Mouse (Mus musculus) cerebellum, adult 8-10 months (tissue): Measurements from ENCODE around the gene Carmil1.
A peak's percentile ranks its signal among the peaks of the same experiment; 100 is the strongest.

Source experiments
- DNase-seq: peaks from one replicate; pipeline ENCODE4 v3.0.0; 2022

Gene Carmil1

DNA sequence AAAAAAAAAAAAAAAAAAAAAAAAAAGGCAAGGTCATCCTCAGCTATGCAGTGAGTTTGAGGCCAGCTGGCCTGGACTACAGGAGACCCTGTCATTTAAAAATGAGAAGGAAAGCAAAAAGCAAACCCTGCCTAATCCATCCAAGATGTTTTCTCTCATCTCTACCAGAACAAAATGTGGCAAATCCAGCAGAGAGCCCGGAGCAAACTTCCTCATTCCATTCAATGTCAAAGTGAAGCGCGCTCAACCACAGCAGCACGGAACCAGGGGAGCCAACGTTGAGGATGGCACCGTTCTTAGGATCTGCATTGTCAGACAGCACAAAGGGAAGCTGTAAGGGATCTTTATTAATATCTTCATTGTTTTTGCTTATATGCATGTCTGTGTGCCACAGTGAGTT lies 22.8 kb downstream of the Carmil1 start:
- DNase-seq: no peak

DNA sequence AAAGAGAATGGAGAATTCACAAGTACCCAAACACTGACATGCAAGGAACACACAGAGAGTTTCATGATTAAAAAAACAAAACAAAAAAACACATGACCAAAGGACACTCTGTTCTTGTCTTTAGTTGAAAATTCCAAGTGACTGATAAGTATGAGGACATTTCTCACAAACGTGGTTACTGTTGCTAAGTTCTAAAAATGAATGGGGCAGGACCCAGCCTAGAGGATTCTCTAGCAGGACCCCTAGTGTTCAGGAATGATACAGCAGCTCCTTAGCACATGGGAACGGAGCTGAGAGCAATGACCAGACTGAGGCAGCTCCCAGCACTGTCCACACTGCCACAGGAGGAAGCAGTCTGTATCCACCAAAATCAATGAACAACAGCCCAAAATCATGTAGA lies 26.6 kb downstream of the Carmil1 start:
- DNase-seq: no peak

DNA sequence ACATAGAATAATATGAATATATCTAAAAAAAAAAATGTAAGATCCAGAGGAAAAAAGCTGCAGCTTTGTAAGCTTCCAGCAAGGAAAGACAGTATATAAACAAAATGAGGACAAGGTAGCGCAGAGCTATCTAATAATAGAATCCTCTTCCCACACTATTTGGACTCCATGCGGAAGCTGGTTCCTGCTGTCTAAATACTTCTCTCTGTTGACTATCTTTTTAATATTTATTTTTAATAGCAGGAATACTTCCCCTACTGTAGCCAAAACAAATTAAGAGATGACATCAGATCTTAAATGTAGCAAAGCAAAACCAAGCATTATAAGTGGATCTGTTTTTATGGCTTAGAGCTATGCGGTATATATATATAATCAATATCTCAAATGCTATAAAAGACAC lies 27.0 kb downstream of the Carmil1 start:
- DNase-seq: no peak

DNA sequence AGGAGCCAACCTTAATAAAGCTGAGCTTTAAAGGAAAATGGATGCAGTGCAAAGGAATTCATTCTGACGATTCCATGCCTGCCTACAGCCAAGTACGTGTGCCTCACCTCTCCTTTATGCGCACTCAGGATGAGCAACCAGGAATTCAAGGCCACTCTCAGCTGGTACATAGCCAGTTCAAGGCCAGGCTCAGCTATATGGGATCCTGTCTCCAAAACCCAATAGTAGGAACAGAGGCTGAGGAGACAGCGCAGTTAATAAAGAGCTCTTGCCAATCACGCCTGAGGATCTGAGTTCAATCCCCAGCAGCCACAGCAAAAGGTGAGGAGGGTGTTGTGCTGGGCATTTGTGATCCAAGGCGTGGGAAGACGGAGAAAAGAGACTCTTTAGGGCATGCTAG lies 29.4 kb downstream of the Carmil1 start:
- no peak for DNase-seq

DNA sequence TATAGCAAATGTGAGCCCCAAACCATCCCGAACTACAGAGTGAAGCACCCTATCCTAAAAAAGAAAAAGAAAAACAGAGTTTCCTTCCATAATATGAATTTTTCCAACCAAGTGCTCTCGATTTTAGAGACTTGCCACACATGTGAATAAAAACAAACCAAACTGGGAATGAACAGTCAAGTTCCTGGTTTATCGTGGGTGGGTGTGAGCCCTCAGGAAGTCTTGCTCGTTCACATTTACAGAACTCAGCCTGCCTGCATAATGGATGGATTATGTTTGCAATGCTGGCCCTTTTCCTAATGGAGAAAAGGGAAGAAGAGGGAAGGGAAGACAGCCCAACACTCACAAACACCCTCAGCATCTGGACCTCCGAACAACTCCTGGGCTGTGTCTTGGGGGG lies 32.7 kb downstream of the Carmil1 start:
- DNase-seq: no peak

DNA sequence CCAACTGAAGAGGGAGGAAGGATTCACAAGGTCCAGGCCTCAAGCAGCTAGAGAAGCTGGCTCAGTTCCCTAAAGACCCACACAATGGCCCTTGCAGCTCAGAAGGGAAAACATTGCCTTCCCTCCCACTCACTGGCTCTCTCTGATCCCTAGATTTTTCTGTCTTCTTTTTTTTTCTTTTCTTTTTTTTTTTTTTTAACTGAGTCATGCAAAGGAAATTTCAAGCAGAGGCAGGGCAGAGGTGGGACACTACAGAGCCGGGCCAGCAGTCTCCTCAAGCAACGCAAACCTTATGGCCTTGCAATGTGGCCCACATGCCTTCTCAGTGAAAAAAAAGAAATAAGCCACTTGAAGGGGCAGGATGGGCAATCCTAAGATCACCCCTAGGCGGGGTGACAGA lies 33.2 kb downstream of the Carmil1 start:
- DNase-seq: no peak

DNA sequence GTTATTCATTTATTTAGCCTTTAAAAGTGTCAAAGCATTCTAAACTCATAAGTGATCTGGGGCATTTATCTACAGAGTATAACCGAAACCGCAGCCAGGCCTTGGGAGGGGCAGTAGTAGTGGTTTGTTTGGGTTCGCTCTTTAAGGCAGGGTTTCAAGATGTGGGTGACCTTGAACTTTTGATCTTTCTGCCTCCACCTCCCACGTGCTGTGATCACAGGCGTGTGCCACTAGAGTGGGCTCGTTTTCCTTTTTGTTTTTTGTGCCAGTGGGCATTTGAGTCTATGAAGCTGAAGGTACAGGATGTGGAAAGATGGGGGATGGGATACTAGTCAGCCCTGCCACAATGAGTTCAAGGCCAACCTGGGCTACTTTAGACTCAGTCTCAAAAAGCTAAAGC lies 34.3 kb downstream of the Carmil1 start:
- DNase-seq: no peak

DNA sequence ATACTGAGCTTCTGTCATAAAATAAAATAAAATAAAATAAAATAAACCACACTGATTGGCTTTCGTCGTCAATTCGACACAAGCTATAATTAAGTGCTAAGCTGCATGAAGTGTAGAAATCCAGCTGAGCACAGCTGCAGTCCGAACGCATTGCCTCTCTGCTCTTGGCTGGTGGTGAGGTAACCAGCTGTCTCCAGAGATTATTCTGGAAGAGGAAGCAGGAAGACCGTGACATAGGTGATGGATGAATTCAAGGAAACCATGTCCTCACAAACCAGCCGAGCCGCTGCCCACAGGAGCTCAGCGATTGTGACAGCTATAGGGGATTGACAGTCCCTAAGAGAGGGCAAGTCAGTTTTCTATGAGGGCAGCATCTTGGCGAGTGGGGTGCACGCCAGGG lies 36.0 kb downstream of the Carmil1 start:
- no peak for DNase-seq

DNA sequence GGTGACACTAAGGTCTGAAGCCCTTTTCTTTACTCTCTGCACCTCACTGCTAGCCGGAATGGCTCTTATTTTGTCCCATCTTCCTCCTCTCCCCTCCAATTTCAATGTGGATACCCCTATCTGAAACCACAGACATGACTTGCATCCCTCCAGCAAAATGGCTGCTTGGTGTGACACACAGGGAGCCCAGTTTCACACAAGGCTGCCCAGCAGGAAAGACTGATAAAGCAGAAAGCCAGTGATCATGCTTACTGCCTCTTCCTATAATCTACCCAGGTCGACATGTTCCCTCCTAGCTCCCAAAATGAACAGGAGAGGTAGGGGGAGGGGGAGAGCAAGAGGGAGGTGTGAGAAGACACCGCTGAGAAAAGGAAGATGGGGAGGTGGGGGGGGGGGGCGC lies 36.6 kb downstream of the Carmil1 start:
- DNase-seq: no peak

DNA sequence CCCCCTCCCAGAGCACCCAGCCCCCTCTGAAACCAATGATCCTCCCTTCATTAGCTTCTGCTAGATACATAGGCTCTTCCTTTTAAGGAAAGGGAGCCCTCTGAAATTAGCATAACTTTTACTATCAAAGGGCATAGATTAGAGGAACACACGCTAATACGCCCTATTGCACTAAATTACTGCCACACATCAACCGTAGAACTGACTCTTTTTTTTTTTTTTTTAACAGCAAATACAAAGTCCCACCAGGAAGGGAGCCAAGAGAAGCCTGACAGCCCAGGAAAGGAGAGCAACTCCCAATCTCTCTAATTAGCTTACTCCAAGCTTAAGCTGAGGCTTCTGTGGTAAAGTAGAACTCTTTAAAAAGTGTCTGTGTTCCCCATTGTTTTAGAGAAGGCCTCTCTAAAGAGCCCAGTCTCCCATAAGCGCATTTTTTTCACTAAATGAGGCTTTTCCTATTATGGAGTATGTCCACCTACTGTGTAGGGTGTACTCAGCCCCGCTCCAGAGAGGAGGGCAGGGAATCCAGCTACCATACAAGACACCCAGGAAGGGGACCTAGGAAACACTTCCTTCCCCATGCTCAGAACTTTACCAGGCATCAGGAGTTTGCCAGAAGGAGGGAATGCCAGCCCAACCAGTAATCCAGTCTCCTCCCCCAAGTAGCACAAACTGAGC lies 38.0 kb downstream of the Carmil1 start:
- DNase-seq: no peak

DNA sequence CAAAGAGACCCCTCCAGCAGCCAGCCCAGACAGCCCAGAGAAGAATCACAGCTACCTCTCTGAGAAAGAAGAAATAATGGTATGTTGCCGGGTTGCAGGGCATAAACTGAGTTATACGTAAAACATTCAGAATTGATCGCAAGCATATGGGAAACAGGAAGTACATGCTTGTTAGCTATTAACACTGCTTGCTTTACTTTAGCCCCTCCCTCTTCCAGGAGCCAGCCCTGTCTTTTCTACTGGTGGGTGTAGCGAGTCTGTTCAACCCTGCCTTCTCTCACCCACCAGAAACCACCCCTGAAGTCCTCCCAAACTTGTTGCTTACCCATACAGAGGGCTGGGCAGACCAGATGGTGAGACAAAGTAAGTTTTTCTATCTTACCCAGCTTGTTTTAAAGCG lies 39.4 kb downstream of the Carmil1 start:
- no peak for DNase-seq

DNA sequence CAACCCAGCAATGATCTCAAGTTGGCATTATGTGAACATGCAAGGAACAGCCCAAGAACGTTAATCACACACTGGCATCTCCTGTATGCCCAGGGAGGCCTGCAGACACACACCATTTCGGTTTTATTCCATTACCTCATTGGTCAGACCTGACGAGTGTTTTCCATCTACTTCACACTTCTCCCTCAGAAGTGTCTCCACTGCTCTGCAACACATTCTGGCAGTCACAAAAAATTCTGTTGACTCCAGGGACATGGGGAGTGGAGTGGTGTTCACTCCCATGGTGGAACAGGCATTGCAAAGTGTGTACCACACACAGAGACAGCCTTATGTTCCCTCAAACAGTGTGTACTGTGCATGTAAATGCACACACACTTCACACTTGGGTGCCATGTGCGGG lies 40.2 kb downstream of the Carmil1 start:
- DNase-seq: no peak

DNA sequence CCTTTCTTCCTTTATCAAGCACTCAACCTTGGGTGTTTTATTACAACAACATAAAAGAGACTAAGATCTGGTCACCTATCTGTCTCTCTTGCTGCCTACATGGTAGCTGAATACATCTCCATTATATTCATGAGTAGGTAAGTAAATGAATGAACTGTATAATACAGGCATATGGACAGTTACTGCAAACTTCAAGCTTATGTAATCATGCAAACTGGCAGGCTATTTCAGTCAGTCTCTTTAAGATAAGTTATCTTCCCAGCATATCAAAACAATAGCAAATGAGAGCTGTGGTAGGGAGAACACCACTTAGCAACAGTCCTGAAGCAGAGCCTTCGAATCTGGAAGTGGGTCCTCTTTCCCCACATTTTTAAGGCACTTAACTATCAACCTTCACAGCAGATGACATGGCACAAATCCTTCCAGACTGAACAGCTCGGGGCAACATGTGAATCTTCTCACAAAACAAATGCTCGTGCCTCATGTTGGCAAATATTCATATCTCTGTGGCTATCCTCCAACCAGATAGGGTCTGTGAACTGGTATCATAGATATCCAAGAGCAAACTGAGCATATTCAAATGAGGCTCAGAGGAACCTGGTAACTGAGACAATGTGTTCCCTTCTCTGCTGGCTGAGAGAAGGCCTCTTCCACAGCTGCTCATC lies 42.0 kb downstream of the Carmil1 start:
- no peak for DNase-seq

DNA sequence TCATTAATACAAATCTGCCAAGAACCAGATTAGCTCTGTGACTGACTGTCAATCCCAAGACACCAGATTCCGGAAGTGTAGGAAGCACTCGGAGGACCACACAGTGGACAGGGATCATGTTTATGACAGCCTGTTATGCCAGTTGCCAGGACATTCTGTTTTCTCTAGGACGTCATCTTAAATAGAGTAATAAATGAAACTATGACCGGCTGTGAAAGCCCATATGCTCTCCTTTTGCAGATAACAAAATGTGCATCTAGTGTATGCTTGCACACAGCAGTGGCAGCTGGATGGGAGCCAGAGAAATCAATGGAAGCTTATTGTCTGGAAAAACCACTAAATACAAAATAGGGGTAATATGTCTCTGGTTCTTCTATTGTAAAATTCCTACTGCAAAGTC lies 43.9 kb downstream of the Carmil1 start:
- DNase-seq: peak; percentile 41

DNA sequence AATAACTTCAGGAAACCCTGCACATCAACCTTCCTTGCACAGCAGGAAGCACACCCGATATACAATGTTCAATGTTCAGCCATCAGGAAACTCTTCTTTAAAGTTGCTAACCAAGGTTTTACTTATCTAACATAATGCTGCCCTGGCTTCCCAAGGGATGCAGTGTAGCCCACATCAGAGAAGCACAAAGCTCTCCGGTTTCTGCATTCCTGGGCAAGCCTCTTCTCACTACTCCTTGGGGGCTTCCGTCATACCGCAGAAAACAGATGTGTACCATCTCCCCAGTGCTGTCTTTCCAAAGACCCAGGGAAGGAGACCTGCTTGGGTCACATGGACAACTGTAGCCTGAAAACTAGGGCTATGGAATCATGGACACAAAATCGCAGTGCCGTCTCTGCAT lies 47.8 kb downstream of the Carmil1 start:
- no peak for DNase-seq

DNA sequence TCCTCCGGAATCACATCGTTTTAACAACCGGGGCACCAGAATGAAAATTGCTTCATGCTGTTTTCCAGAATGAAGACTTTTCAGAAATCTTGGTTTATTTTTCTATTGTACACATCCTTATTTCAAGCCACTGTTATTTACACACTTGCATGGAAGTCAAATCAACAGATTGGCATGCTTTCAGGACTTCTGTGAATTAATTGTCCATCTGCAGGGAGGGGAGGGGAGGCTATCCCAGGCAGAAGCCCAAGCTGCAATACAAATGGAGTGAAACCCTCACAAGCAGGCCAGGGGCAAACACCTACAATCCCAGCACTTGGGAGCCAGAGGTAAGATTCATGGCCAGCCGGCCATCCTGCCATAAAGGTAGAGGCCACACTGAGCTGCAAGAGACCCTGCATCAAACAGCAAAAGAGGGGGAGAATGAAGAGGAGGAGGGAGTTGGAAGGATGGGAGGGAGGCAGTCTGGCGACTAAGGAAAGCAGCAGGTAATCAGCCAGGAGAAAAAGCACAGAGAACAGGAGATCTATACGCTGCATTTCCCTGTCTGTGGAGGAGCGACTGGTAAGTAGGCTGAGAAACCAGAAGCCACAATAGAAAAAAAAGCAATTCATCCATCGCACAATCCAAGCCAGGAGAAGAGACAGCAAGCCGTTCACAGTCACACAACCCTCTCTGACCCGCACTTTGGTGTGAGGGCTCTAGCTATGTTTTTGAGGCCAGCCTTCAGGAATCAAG lies 48.7 kb downstream of the Carmil1 start:
- DNase-seq: no peak

DNA sequence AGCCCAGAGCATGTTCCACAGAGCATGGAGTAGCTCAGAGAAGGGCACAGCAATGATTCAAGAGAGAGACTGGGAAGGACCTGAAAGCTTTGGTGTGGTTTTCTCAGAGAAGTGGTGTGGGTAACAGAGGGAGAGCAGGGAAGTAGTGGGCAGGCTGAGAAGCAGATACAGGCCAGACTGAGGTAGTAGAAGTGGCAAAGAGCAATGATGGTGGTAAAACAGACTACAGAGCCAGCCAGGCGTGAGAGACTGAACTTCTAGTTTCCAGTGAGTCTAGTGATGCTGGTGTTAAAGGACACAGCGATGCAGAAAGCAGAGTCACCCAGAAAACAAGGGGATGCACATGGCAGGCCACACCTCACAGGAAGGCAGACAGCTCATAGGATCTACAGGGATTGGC lies 49.4 kb downstream of the Carmil1 start:
- no peak for DNase-seq

DNA sequence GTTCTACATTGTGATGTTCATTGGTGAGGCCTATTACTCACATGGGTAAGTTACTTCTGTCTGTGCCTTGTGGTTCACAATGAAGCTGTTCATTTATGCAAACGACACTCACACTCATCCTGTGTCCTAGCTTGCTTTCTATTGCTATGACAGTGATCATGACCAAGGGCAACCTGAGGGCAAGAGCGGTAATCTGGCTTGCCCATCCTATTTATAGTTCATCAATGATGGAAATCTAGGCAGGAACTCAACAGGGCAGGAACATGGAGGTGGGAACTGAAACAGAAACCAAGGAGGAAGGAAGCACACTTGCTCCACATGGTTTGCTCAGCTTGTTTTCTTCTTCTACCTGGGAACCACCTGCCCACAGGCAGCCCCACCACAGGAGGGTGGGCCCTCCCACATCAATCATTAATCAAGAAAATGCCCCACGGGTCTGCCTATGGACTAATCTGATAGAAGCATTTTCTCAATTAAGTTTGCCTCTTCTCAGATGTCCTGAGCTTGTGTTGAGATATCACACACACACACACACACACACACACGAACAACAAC lies 50.0 kb downstream of the Carmil1 start:
- no peak for DNase-seq

DNA sequence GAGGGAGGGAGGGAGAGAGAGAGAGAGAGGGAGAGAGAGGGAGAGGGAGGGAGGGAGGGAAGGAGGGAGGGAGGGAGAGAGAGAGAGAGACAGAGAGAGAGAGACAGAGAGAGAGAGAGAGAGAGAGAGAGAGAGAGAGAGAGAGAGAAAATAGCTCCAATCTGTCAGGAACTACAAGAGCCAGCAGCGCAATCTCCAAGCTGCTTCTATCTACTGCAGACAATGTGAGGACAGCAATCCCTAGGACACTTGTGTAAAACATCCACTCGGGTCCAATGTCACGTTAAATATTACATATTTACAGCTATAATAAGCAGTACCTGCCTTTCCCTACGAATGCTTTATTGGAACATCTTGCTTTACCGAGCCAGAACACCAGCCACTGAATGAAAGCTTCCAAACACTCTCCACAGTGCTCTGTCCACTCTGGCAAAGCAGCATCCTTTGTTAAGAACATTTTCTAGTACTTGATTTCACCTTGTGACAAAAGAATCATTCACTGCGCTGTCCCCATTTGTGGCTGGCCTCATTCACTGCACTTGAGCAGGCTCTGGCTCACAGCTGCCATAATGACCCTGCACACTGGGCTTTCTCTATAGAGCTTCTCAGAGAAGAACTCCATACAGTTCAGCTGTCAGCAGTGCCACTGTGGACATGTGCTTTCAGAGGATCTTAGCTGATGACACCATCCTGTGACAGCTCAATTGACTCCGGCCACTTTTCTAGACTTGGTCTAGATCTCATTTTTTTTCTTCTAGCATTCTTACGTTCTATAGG lies 57.0 kb downstream of the Carmil1 start:
- no peak for DNase-seq

DNA sequence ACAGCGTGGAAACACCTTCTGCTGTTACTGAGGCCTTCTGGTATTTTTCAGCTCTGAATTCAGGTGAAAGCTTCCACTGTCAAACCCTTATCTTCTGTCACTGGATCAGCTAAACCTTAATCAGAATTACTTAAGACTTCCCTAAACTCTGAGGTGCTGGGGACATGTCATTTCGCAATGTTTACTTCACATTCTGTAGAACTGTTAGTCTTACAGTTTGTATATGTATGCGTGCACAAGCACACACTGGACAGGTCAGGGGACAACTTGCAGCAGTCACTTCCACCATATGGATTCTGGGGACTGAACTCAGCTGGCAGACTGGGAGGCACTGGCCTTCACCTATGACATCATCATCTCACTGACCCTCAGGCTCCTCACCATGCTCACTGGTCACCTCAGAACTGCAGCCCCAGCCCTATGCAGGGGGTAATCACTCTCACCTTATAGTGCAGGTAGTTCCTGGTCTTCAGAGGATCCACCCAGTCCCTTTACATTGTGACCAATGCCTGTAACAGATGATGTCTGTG lies 60.1 kb downstream of the Carmil1 start:
- DNase-seq: no peak

DNA sequence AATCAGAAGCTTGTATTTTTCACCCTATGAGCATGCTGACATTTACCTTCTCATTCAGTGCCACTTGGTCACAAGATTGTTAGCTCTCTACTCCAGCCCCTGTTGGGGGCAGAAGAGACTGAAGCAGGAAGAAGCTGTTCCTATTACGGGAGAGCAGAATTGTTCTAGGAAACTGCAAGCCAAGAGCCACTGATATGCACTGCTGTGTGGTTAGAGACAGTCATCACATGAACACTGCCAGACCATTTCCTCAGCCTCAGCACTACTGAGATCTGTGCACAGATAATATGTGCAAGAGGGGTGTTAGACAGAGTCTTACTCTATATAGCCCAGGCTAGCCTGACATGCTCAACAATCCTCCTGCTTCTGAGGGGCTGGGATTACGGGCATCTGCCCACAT lies 69.4 kb downstream of the Carmil1 start:
- DNase-seq: no peak

DNA sequence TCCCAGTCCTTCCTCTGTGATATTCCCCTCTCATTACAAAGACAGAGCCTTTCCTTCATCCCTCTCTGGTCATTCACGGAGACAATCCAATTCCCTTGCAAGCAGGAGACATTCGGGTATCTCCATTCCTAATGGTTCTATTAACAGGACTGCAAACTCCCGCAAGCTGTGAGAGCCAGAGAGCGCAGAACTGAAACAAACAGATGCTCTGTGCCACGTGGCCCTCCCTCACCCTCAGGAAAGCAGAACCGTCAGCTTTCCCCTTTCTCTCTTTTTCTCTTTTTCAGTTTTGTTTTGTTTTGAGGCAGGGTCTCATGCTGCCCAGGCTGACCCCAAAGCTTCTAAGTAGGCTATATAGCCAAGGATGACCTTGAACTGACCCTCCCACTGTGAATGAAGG lies 74.5 kb downstream of the Carmil1 start:
- no peak for DNase-seq

DNA sequence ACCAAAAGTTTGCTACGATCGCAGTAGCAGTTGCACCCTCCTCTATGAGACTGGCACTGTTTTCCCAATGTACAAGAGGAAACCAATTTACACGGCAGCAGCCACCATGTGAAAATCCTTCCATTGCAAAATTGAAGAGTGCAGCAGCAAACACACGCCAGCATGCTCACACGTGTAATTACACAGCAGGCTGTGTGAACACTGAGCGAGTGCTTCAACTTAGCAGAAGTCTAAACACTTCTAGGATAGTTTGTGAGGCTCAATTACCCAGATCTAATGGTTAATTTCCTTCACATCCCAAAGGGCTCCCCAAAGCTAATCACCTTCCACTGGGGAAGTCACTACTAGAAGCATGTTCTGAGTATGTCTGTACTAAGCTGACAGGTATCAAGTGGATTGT lies 78.3 kb downstream of the Carmil1 start:
- DNase-seq: no peak
